ENCODE assay signal across 8 mouse cellular contexts in the genomic region with DNA sequence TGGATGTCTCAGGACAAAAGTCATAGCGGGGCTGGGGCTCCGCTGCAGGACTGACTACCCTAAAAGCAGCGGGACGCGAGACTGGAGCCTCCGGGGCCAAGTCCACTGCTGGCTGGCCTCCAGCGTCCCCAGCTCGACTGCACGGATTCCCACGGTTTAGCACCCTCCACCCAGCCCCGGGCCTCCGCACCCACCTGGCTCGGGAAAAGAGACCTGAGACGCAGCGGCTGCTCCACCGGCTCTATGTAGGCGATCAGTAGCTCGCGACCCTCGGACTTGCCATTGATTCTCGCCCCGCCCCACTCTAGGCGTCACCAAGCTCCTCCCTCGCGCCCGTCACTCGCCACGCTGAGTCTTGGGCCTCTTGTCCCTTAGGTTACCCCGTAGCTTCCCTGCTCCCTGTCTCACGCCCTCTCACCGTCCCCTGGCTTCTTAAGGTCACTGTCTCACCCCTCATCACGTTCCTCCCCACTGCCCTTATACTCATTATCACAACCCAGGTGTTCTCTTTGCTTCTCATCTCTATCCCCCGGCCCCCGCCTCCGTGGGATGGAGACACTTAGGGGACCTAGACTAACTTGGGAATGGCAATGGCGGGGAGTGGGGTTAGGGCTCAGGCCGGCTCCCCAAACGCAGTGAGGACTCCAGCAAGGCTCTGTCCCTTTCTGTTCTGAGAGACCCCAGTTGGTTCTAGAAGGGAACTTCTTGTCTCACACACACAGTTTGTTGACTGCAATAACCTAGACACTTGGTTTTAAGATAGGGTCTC. TPM values are rescaled to one million over a fixed set of nuclear protein-coding genes. Genes with fewer than 3 reads are reported as not detected.
A peak's percentile ranks its signal among the peaks of the same experiment; 100 is the strongest.
DNase-seq lines count a peak whose midpoint lies in the region; ATAC-seq and TF ChIP-seq lines count a peak whose summit lies in the region.

No protein-coding gene starts in this region.

- H3K9me3 ChIP-seq in forebrain, postnatal 0 days (ENCODE audit: low read length): no peaks in the 10 kb centered on the region
- H3K9me3 ChIP-seq in lung, embryonic 15.5 days: no peaks in the 10 kb centered on the region

- TF ChIP-seq POLR2A in cerebellum, adult 2 months (IDR thresholded peaks at IDR 0.05; ENCODE audit: borderline replicate concordance, insufficient read depth, low read length): peak; percentile 88
- peak; percentile 54; the same call in 1 of the 2 replicates for TF ChIP-seq POLR2A in olfactory bulb, adult 2 months (IDR thresholded peaks at IDR 0.05; ENCODE audit: insufficient read depth, low read depth, low read length)

- peaks cover 12% of the 10 kb centered on the region for H3K36me3 ChIP-seq in forebrain, postnatal 0 days (ENCODE audit: insufficient read depth)
- H3K36me3 ChIP-seq in lung, embryonic 15.5 days: peaks cover 26% of the 10 kb centered on the region

- DNase-seq in MEL-GATA-1-ER (ENCODE audit: extremely low read depth, low read depth): peak; percentile 86
- peak; percentile 92 to 94 for DNase-seq in cerebellum, adult 2 months
- DNase-seq in forebrain, postnatal 0 days: peak; percentile 87
- DNase-seq in heart, postnatal 4 days: peak; percentile 92
- peak; percentile 80 for DNase-seq in layer of hippocampus, adult 9-10 months (ENCODE audit: low spot score)
- DNase-seq in thymus, adult 18-20 months: peak; percentile 73 to 81

- peak overlapping the region; percentile 76 for H3K4me2 ChIP-seq in forebrain, postnatal 0 days (ENCODE audit: low read depth)
- peak overlapping the region; percentile 62 for H3K4me2 ChIP-seq in lung, embryonic 15.5 days

- H3K27ac ChIP-seq in cerebellum, adult 2 months (ENCODE audit: insufficient read depth, low read length): peak overlapping the region; percentile 97
- H3K27ac ChIP-seq in forebrain, postnatal 0 days (ENCODE audit: low read depth, low read length): peak overlapping the region; percentile 40; the same call in 1 of the 2 replicates
- peak overlapping the region; percentile 84 for H3K27ac ChIP-seq in lung, embryonic 15.5 days
- peak overlapping the region; percentile 94 for H3K27ac ChIP-seq in olfactory bulb, adult 2 months (ENCODE audit: insufficient read depth, low read depth, low read length)

- WGBS in cerebellum, adult 2 months: 2% methylated on average over 38 of the region's 38 CpGs
- 2% methylated on average over 38 of the region's 38 CpGs for WGBS in forebrain, postnatal 0 days
- WGBS in lung, embryonic 15.5 days: 1% methylated on average over 38 of the region's 38 CpGs
- WGBS in olfactory bulb, adult 2 months: 2% methylated on average over 38 of the region's 38 CpGs

- H3K4me1 ChIP-seq in cerebellum, adult 2 months (ENCODE audit: control insufficient read depth, insufficient read depth, low read length): no peaks in the 10 kb centered on the region; the same call in 1 of the 2 replicates
- H3K4me1 ChIP-seq in forebrain, postnatal 0 days (ENCODE audit: insufficient read depth): peaks cover 5% of the 10 kb centered on the region; the same call in 1 of the 2 replicates
- peaks cover 17% of the 10 kb centered on the region; the same call in 1 of the 2 replicates for H3K4me1 ChIP-seq in lung, embryonic 15.5 days
- peaks cover 8% of the 10 kb centered on the region; the same call in 1 of the 2 replicates for H3K4me1 ChIP-seq in olfactory bulb, adult 2 months (ENCODE audit: control insufficient read depth, insufficient read depth, low read length)

- peak; percentile 97 for ATAC-seq in forebrain, postnatal 0 days
- peak; percentile 93 for ATAC-seq in lung, embryonic 15.5 days (ENCODE audit: borderline replicate concordance, extremely low read depth, low FRiP score, low TSS enrichment)

- H3K27me3 ChIP-seq in cerebellum, adult 2 months (ENCODE audit: control insufficient read depth, insufficient read depth, low read length): no peaks in the 10 kb centered on the region
- no peaks in the 10 kb centered on the region for H3K27me3 ChIP-seq in forebrain, postnatal 0 days (ENCODE audit: insufficient read depth, low read length)
- H3K27me3 ChIP-seq in lung, embryonic 15.5 days: no peaks in the 10 kb centered on the region

- peak overlapping the region; percentile 80 for H3K9ac ChIP-seq in forebrain, postnatal 0 days
- H3K9ac ChIP-seq in lung, embryonic 15.5 days: peak overlapping the region; percentile 72

- no peak for TF ChIP-seq CTCF in cerebellum, adult 2 months (IDR thresholded peaks at IDR 0.05; ENCODE audit: borderline replicate concordance, insufficient read depth, low read depth, low read length)
- TF ChIP-seq CTCF in forebrain, postnatal 0 days (IDR thresholded peaks at IDR 0.05; ENCODE audit: low read depth): no peak
- no peak for TF ChIP-seq CTCF in olfactory bulb, adult 2 months (IDR thresholded peaks at IDR 0.05; ENCODE audit: insufficient read depth, low read depth, low read length)

- H3K4me3 ChIP-seq in cerebellum, adult 2 months (replicated peaks; ENCODE audit: insufficient read depth, low read depth, low read length): peak overlapping the region; percentile 93
- peak overlapping the region; percentile 85 for H3K4me3 ChIP-seq in forebrain, postnatal 0 days (ENCODE audit: low read depth, low read length)
- H3K4me3 ChIP-seq in lung, embryonic 15.5 days: peak overlapping the region; percentile 74
- H3K4me3 ChIP-seq in olfactory bulb, adult 2 months (ENCODE audit: insufficient read depth, low read depth, low read length): peak overlapping the region; percentile 99

RNA-seq across cellular contexts. Expression of a gene that starts 1.1 kb away (rescaled TPM):
- 9.3 and 9.7 TPM in 2 replicates for polyA plus RNA-seq in cerebellum, adult 2 months (2012; rRNA removed)
- 3.5 and 6.6 TPM in 2 replicates for total RNA-seq in forebrain, postnatal 0 days (2014; rRNA removed)
- polyA plus RNA-seq in forebrain, postnatal 0 days (2015; fragmentation: Nextera tagmentation; extraction: Ambion mirVana): 4.4 and 4.6 TPM in 2 replicates
- total RNA-seq in heart, postnatal 4 days (2021): 1 to 10 TPM; 6.3 to 6.9 TPM
- 18.6 and 21.1 TPM in 2 replicates for polyA plus RNA-seq in lung, embryonic 15.5 days (2015; fragmentation: Nextera tagmentation; extraction: Ambion mirVana)
- not detected in 2 replicates for polyA plus RNA-seq in olfactory bulb, adult 2 months (2012; ENCODE audit: insufficient read depth, insufficient read length, low replicate concordance, missing spikeins)

RNA-seq across cellular contexts. Expression of a gene that starts 17.6 kb away (rescaled TPM):
- 64.4 and 72.3 TPM in 2 replicates for polyA plus RNA-seq in cerebellum, adult 2 months (2012; rRNA removed)
- 35.8 and 37.6 TPM in 2 replicates for total RNA-seq in forebrain, postnatal 0 days (2014; rRNA removed)
- 74.7 and 74.9 TPM in 2 replicates for polyA plus RNA-seq in forebrain, postnatal 0 days (2015; fragmentation: Nextera tagmentation; extraction: Ambion mirVana)
- total RNA-seq in heart, postnatal 4 days (2021): 10 to 100 TPM; 63.8 to 69.8 TPM
- 116 and 117 TPM in 2 replicates for polyA plus RNA-seq in lung, embryonic 15.5 days (2015; fragmentation: Nextera tagmentation; extraction: Ambion mirVana)
- not detected in 2 replicates for polyA plus RNA-seq in olfactory bulb, adult 2 months (2012; ENCODE audit: insufficient read depth, insufficient read length, low replicate concordance, missing spikeins)

RNA-seq across cellular contexts. Expression of a gene that starts 22.3 kb away (rescaled TPM):
- polyA plus RNA-seq in cerebellum, adult 2 months (2012; rRNA removed): 1.2 and 1.3 TPM in 2 replicates
- 0.15 and 0.86 TPM in 2 replicates for total RNA-seq in forebrain, postnatal 0 days (2014; rRNA removed)
- polyA plus RNA-seq in forebrain, postnatal 0 days (2015; fragmentation: Nextera tagmentation; extraction: Ambion mirVana): 0.31 and 0.51 TPM in 2 replicates
- total RNA-seq in heart, postnatal 4 days (2021): not detected
- 36.7 and 44.0 TPM in 2 replicates for polyA plus RNA-seq in lung, embryonic 15.5 days (2015; fragmentation: Nextera tagmentation; extraction: Ambion mirVana)
- not detected in 2 replicates for polyA plus RNA-seq in olfactory bulb, adult 2 months (2012; ENCODE audit: insufficient read depth, insufficient read length, low replicate concordance, missing spikeins)

RNA-seq across cellular contexts. Expression of a gene that starts 22.7 kb away (rescaled TPM):
- 31.0 and 34.5 TPM in 2 replicates for polyA plus RNA-seq in cerebellum, adult 2 months (2012; rRNA removed)
- total RNA-seq in forebrain, postnatal 0 days (2014; rRNA removed): 29.1 and 36.6 TPM in 2 replicates
- polyA plus RNA-seq in forebrain, postnatal 0 days (2015; fragmentation: Nextera tagmentation; extraction: Ambion mirVana): 52.2 and 68.3 TPM in 2 replicates
- 10 to 100 TPM; 28.2 to 31.1 TPM for total RNA-seq in heart, postnatal 4 days (2021)
- polyA plus RNA-seq in lung, embryonic 15.5 days (2015; fragmentation: Nextera tagmentation; extraction: Ambion mirVana): 89.5 and 90.2 TPM in 2 replicates
- polyA plus RNA-seq in olfactory bulb, adult 2 months (2012; ENCODE audit: insufficient read depth, insufficient read length, low replicate concordance, missing spikeins): not detected in 2 replicates

RNA-seq across cellular contexts. Expression of a gene that starts 23.0 kb away (rescaled TPM):
- polyA plus RNA-seq in cerebellum, adult 2 months (2012; rRNA removed): 0.52 and 0.72 TPM in 2 replicates
- total RNA-seq in forebrain, postnatal 0 days (2014; rRNA removed): 0.31 and 0.38 TPM in 2 replicates
- polyA plus RNA-seq in forebrain, postnatal 0 days (2015; fragmentation: Nextera tagmentation; extraction: Ambion mirVana): 0.50 and 0.72 TPM in 2 replicates
- under 1 TPM; 0.19 to 0.25 TPM for total RNA-seq in heart, postnatal 4 days (2021)
- polyA plus RNA-seq in lung, embryonic 15.5 days (2015; fragmentation: Nextera tagmentation; extraction: Ambion mirVana): 0.47 and 0.72 TPM in 2 replicates
- polyA plus RNA-seq in olfactory bulb, adult 2 months (2012; ENCODE audit: insufficient read depth, insufficient read length, low replicate concordance, missing spikeins): not detected in 2 replicates

Comparison
In these comparisons a context has a peak if more than half of its experiments do, and no peak if none do; other contexts are left out.
1. Peak in every context shown above with its lines: DNase-seq, ATAC-seq, H3K4me3 ChIP-seq and H3K27ac ChIP-seq.
2. H3K27ac ChIP-seq: peak in every context shown above with its lines; median percentile 97 in cerebellum, adult 2 months; 94 in olfactory bulb, adult 2 months; 84 in lung, embryonic 15.5 days; 40 in forebrain, postnatal 0 days.
3. RNA of a gene that starts 17.6 kb away (polyA plus RNA-seq): 116 to 117 TPM in lung, embryonic 15.5 days, 74.7 to 74.9 TPM in forebrain, postnatal 0 days and 64.4 to 72.3 TPM in cerebellum, adult 2 months; not detected in olfactory bulb, adult 2 months; every median in the first group is over 10 times any median in the second.
4. RNA of a gene that starts 22.3 kb away (polyA plus RNA-seq): 36.7 to 44.0 TPM in lung, embryonic 15.5 days; 1.2 to 1.3 TPM in cerebellum, adult 2 months, 0.31 to 0.51 TPM in forebrain, postnatal 0 days and not detected in olfactory bulb, adult 2 months; every median in the first group is over 10 times any median in the second.